8 mouse cellular contexts compared by ENCODE assay signal in the genomic region with DNA sequence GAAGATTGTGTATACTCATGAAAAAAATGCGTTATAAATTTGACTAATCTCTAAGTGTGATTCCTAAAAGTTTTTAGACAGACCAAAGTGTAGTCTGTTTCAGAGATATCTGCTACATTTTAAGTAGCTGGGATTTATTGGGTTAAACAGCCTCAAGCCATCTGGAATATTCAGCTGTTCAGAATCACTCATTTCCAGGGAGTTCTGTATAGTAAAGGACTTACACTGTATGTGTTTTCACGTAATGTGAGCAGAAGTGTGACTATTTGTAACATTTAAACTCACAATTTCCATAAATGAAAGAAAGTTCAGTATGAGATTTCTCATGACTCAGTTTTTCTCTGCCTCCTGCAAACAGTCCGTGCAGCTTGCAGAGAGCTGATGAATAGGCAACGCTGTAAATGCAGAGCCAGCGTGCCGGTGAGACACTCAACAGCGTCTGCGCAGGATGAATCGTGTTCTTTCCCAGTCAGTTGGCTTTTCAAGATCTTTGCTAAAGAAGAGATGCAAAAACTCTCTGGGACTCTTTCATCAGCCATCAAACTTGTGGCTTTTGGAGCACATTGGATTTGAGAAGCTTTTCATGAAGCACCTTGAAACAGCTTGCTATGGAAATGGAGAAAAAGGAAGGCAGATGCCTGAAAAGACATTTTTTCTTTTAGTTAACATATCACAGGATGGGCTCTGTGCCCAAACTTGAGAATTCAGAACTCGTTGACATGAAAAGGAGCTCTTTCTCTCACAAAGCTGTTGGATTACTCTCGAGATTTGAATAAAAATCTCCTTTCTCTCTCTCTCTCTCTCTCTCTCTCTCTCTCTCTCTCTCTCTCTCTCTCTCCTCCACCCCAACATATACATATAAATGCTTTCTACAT.
A peak's percentile ranks its signal among the peaks of the same experiment; 100 is the strongest.
DNase-seq lines count a peak whose midpoint lies in the region; ATAC-seq lines count a peak whose summit lies in the region.

No protein-coding gene starts in this region.

- H3K36me3 ChIP-seq in kidney, embryonic 16.5 days (ENCODE audit: insufficient read depth, low read length): no peaks in the 10 kb centered on the region
- no peaks in the 10 kb centered on the region for H3K36me3 ChIP-seq in hindbrain, embryonic 16.5 days (ENCODE audit: control insufficient read depth, insufficient read depth, low read length)
- H3K36me3 ChIP-seq in limb, embryonic 11.5 days (ENCODE audit: control insufficient read depth, insufficient read depth, low read length): no peaks in the 10 kb centered on the region

- no peaks in the 10 kb centered on the region for H3K27me3 ChIP-seq in kidney, embryonic 16.5 days (ENCODE audit: insufficient read depth, low read length)
- no peaks in the 10 kb centered on the region for H3K27me3 ChIP-seq in hindbrain, embryonic 16.5 days (replicated peaks; ENCODE audit: control insufficient read depth, insufficient read depth, low read length)
- no peaks in the 10 kb centered on the region for H3K27me3 ChIP-seq in limb, embryonic 11.5 days (ENCODE audit: control insufficient read depth, insufficient read depth, low read length)

- DNase-seq in kidney, postnatal 36 days: no peak
- peak; percentile 58 for DNase-seq in fibroblast of lung, adult 2 months (ENCODE audit: low read depth)
- peak; percentile 45 for DNase-seq in limb, embryonic 11.5 days (ENCODE audit: low spot score)
- DNase-seq in right cerebral cortex, postnatal 36 days (ENCODE audit: low spot score in 2 of 2): peak; percentile 64 to 68
- DNase-seq in ovary, postnatal 10 days (ENCODE audit: low spot score): no peak
- DNase-seq in cerebellum, adult 11 months: no peak

- ATAC-seq in kidney, embryonic 16.5 days (ENCODE audit: low FRiP score, low TSS enrichment): no peak
- peak; percentile 90 for ATAC-seq in hindbrain, embryonic 16.5 days
- no peak for ATAC-seq in limb, embryonic 11.5 days (ENCODE audit: insufficient number of reproducible peaks, low FRiP score, low TSS enrichment, low read depth)

- H3K4me3 ChIP-seq in kidney, embryonic 16.5 days (ENCODE audit: low read length): no peak overlapping the region; the same call in 1 of the 2 replicates
- H3K4me3 ChIP-seq in hindbrain, embryonic 16.5 days (ENCODE audit: low read length): peak overlapping the region; percentile 26
- no peak overlapping the region for H3K4me3 ChIP-seq in limb, embryonic 11.5 days (ENCODE audit: low read depth, low read length)

- peak overlapping the region; percentile 33 for H3K4me2 ChIP-seq in kidney, embryonic 16.5 days (replicated peaks; ENCODE audit: low read depth, low read length)
- peak overlapping the region; percentile 51 for H3K4me2 ChIP-seq in hindbrain, embryonic 16.5 days (ENCODE audit: low read length)
- H3K4me2 ChIP-seq in limb, embryonic 11.5 days (ENCODE audit: low read depth, severe bottlenecking): peak overlapping the region; percentile 27

- H3K9ac ChIP-seq in kidney, embryonic 16.5 days (replicated peaks; ENCODE audit: low read length): no peak overlapping the region
- no peak overlapping the region for H3K9ac ChIP-seq in hindbrain, embryonic 16.5 days (ENCODE audit: low read depth, low read length)
- no peak overlapping the region for H3K9ac ChIP-seq in limb, embryonic 11.5 days (ENCODE audit: low read length)

- H3K27ac ChIP-seq in kidney, embryonic 16.5 days (ENCODE audit: low read length): no peak overlapping the region
- H3K27ac ChIP-seq in hindbrain, embryonic 16.5 days (ENCODE audit: low read depth, low read length): peak overlapping the region; percentile 9; the same call in 1 of the 2 replicates
- no peak overlapping the region for H3K27ac ChIP-seq in limb, embryonic 11.5 days (replicated peaks; ENCODE audit: low read depth, low read length)

- H3K9me3 ChIP-seq in kidney, embryonic 16.5 days (ENCODE audit: low read length): no peaks in the 10 kb centered on the region
- no peaks in the 10 kb centered on the region for H3K9me3 ChIP-seq in hindbrain, embryonic 16.5 days (ENCODE audit: control insufficient read depth, low read length)
- H3K9me3 ChIP-seq in limb, embryonic 11.5 days (ENCODE audit: control insufficient read depth, low read length): no peaks in the 10 kb centered on the region

- no peaks in the 10 kb centered on the region for H3K4me1 ChIP-seq in kidney, embryonic 16.5 days (ENCODE audit: insufficient read depth, low read length)
- H3K4me1 ChIP-seq in hindbrain, embryonic 16.5 days (ENCODE audit: control insufficient read depth, insufficient read depth, low read depth, low read length): 0 out of 2 replicates have a peak, but pooled peaks cover 3% of the 10 kb centered on the region
- no peaks in the 10 kb centered on the region for H3K4me1 ChIP-seq in limb, embryonic 11.5 days (ENCODE audit: control insufficient read depth, insufficient read depth, low read length)

- 37% methylated on average over 11 of the region's 11 CpGs for WGBS in kidney, embryonic 16.5 days
- WGBS in hindbrain, embryonic 16.5 days: 20% methylated on average over 11 of the region's 11 CpGs
- 31% methylated on average over 11 of the region's 11 CpGs for WGBS in limb, embryonic 11.5 days

Comparison
In these comparisons a context has a peak if more than half of its experiments do, and no peak if none do; other contexts are left out.
1. DNase-seq: peak in fibroblast of lung, adult 2 months (single experiment), limb, embryonic 11.5 days (single experiment) and right cerebral cortex, postnatal 36 days (2 of 2); none in kidney, postnatal 36 days (0 of 2), ovary, postnatal 10 days (single experiment) and cerebellum, adult 11 months (single experiment).
2. Peak in every context shown above with its lines, with median percentiles within 50 percentile points of each other: H3K4me2 ChIP-seq.